Mouse (Mus musculus) monocyte, adult 2 months (primary cell): Measurements from ENCODE around the gene Krtap3-3.
"Not testable (repeated sequence)": the region's sequence is repeated elsewhere in the genome, so short reads cannot be mapped to it uniquely, and the experiment has no call there.

Experiments used
- DNase-seq, 2 experiments: peaks; one replicate each; pipeline ENCODE4 v3.0.0; 2022; ENCODE audit warnings: low spot score in 2 of 2, low read depth in 1 of 2

The Krtap3-3 gene

DNA sequence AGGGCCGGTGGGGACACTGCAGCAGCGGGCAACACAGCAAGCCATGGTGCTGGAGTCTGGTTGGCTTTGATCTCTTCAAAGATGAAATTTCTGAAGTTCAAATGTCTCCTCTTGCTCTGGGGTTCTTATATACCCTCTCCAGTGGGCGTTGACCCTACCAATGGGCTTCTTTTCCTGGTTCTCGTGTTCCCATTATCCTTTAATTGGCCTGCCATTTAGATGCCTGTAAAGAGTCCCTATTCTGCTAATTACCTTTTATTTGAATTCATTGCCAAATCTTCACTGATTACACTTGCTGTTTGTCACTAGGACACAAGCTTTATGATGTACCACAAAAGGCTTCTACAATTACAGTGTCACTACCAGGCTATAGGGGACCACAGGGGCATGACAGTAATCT lies at the start of gene Krtap3-3:
Gene Krtap3-3 (minus strand): TSS at position 101 of the 400 bp plus-strand sequence.
- DNase-seq = no peak

DNA sequence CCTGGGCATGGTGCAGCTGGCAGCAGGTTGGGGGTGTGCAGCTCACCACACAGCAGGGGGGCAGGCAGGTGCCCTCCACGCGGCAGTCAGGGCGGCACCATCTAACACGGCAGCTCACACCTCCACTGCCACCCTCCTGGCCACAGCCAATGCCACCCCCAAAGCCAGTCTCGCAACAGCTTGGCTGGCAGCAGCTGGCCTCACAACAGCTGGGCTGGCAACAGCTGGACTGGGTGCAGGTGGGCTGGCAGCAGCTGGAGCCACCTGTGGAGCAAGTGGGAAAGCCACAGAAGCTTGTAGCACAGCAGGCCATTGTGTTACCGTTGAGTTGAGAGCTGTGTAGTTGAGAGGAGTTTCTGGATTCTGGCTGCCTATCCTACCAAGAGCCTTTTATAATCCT lies 47.1 kb upstream of the Krtap3-3 start, which contains the start of gene Krtap9-3:
Gene Krtap9-3 (minus strand): TSS at position 364 of the 400 bp plus-strand sequence.
- DNase-seq = not testable (repeated sequence)

DNA sequence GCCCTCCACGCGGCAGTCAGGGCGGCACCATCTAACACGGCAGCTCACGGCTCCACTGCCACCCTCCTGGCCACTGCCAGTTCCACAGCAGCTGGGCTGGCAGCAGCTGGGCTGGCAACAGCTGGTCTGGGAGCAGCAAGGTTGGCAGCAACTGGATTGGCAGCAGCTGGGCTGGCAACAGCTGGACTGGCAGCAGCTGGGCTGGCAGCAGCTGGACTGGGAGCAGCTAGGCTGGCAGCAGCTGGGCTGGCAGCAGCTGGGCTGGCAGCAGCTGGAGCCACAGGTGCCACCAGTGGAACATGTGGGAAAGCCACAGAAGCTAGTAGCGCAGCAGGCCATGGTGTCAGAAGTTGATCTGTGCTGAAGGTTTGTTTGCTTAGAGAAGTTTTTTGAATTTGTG lies 40.3 kb upstream of the Krtap3-3 start, which contains the start of gene Krtap1-3:
Gene Krtap1-3 (minus strand): TSS at position 359 of the 400 bp plus-strand sequence.
- no peak for DNase-seq

- DNase-seq = no peak
These were observed 34.4 kb upstream of the Krtap3-3 start for GRCm38 (mm10) chr11:99585096-99585495.

DNA sequence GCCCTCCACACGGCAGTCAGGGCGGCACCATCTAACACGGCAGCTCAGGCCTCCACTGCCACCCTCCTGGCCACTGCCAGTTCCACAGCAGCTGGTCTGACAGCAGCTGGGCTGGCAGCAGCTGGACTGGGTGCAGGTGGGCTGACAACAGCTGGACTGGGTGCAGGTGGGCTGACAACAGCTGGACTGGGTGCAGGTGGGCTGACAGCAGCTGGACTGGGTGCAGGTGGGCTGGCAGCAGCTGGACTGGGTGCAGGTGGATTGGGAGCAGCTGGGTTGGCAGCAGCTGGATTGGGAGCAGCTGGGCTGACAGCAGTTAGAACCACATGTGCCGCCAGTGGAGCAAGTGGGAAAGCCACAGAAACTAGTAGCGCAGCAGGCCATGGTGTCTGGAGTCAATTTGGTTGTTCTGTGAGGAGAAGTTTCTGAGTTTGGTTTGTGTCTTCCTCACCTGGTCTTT lies 32.6 kb upstream of the Krtap3-3 start, which contains the start of gene Krtap1-4:
Gene Krtap1-4 (minus strand): TSS at position 410 of the 460 bp plus-strand sequence.
- no peak for DNase-seq

GRCm38 (mm10) chr11:99581564-99581963 lies 30.9 kb upstream of the Krtap3-3 start:
- DNase-seq = no peak

DNA sequence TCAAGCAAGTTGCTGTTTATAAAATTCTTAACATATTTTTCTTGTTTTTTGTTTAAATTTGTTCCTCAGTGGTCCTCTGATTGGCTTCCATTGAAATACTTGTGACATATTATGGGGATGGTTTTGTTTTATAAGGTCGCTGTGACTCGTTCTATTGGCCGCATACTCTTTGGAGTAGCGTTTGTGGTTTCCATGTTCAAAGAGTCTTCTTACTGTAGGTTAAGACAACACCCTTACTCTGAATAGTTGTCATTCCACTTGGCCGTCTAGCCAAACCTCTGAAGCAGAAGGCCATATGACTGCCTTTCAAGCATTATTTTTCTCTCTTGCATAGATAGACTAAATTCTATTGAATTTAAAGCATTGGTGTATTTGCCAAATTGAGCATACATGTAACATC lies 30.4 kb upstream of the Krtap3-3 start:
- DNase-seq = no peak

DNA sequence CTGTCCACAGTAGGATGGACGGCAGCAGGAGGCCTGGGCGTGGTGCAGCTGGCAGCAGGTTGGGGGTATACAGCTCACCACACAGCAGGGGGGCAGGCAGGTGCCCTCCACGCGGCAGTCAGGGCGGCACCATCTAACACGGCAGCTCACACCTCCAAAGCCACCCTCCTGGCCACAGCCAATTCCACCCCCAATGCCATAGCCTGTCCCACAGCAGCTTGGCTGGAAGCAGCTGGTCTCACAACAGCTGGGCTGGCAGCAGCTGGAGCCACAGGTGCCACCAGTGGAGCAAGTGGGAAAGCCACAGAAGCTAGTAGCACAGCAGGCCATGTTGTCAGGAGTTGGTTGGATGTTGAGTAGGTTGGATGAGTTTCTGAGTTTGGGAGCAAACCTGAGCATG lies 30.0 kb upstream of the Krtap3-3 start, which contains the start of gene Krtap1-5:
Gene Krtap1-5 (minus strand): TSS at position 381 of the 400 bp plus-strand sequence.
- no peak for DNase-seq

GRCm38 (mm10) chr11:99574106-99574505 lies 23.4 kb upstream of the Krtap3-3 start:
- DNase-seq = peak in 1 of 2 experiments; percentile 23

GRCm38 (mm10) chr11:99573164-99573563 lies 22.5 kb upstream of the Krtap3-3 start:
- no peak for DNase-seq

GRCm38 (mm10) chr11:99566530-99566929 lies 15.9 kb upstream of the Krtap3-3 start, which contains the start of gene Krtap3-1:
TSS of gene Krtap3-1 (minus strand) at chr11:99566630.
- no peak for DNase-seq

DNA sequence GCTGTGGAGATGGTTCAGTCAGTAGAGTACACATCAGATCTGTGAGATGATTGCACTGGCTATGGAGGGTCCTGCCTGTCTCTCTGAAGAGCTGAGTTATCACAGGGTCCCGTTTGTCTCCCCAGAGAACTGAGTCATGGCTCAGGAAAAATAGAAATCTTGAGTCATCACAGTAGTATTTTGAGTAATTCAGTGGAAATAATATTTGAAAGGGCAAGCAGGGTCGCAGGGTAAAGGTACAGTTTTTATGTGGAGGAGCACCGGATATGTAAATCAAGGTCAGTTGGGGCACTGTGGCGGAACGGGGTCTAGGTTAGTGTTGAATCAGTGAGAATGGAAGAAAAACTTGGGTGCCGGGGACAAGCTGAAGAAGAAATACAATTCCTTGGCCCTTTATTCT lies 11.9 kb upstream of the Krtap3-3 start:
- DNase-seq = no peak

DNA sequence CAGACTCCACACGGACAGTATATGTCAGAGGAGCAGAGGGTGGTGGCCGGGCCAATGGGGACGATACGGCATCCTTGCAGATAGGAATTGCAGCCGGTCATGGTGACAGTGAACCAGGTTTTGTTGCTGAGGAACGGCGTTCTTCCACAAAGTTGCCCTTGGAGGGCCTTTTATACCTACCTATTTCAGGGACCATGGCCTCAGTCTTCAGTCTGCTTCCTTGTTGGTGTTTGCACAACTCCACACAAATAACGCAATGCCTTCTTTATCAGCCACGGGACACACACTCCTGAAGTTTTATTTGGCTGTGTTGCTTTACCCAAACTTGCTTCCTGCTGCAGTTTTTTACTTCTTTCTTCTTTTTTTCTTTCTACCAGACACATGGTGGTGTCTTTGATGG lies 8.7 kb upstream of the Krtap3-3 start, which contains the start of gene Gm11939:
Gene Gm11939 (minus strand): TSS at position 101 of the 400 bp plus-strand sequence.
- DNase-seq = no peak

- DNase-seq = no peak
These were observed 7.5 kb upstream of the Krtap3-3 start for GRCm38 (mm10) chr11:99557976-99558745.

DNA sequence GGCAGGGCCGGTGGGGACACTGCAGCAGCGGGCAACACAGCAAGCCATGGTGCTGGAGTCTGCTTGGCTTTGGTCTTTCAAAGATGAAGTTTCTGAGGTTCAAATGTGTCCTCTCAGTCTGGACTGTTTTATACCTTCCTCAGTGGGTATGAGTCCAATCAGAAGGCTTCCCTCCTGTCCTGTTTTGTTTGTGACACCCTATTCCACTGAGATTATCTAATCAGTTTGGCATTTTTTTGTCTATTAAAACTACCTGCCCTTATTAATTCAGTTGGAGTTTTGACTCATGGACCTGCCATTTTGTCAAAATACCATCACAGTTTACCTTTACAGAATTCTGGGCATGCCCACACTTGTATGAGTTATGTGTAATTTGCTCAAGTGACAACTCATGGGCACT lies 6.1 kb upstream of the Krtap3-3 start, which contains the start of gene Krtap3-2:
Gene Krtap3-2 (minus strand): TSS at position 101 of the 400 bp plus-strand sequence.
- DNase-seq = no peak

DNA sequence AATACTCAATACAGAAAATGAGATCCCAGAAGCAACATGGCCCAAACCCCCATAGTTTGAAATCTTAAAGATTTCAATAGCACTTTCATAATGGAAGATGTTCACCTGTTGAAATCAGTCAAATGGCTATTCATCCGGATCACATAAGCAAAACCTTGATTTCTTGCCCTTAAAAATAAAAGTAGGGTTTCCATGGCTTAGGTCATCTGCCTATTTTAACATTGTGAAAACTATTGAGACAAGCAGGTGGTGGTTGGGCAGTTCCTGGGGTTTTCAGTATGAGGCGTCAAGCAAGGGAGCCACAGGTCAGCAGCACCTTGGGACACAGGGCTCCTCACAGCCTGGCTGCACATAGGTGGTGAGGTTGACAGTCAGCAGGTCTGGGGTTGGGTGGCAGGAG lies 5.5 kb upstream of the Krtap3-3 start:
- no peak for DNase-seq

DNA sequence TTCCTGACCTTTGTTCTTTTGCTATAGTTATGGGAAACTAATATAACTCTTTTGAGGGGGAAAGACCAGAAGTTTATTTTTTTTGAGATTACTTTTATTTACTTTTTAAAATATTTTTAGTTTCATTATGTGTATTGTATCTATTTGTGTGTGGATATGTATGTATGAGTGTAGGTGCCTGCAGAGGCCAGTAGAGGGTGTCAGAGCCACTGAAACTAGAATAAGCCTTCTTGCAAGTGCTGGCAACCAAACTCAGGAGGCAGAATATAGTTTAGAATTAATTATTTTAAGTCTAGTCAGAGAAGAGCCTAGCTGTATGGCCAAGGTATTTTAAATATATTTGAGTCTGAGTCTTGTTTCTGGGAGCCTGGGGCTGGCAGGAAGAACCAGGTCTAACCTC lies 2.8 kb downstream of the Krtap3-3 start:
- no peak for DNase-seq

- no peak for DNase-seq
These were observed 10.9 kb downstream of the Krtap3-3 start for GRCm38 (mm10) chr11:99539721-99540120.

DNA sequence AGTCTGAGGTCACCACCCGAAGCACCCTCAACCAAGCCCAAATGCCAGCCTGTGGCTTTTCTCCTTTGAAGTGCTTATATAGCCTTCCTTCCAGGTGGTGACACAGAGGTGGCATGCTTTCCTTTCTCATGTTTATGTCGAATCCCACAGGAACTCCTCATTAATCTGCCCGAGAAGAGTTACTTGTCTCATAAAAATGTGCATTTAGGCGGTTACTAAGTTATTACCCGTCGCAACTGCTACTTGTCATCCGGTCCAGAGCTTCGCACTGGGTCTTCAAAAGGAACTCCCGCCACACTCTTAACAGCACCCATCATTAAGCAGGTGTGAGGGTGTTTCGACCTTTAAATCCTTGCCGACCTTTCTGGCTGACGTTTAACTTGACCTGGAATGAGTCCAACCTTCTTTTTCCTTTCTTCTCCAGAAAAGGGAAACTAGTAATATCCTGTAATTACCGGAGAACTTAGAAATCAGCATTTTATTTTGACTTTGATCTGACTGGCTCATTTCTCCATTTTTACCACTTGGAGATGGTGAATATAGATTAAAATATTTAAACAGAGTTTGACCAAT lies 29.3 kb downstream of the Krtap3-3 start, which contains the start of gene Krt39:
Gene Krt39 (minus strand): TSS at position 51 of the 573 bp plus-strand sequence.
- no peak for DNase-seq

- DNase-seq = no peak
These were observed 36.6 kb downstream of the Krtap3-3 start for GRCm38 (mm10) chr11:99514098-99514497.
